Mouse (Mus musculus): ENCODE results near the gene Lrfn4. TPM values are rescaled to one million over a fixed set of nuclear protein-coding genes. Genes with fewer than 3 reads are reported as not detected.
"Not testable (repeated sequence)": the region's sequence is repeated elsewhere in the genome, so short reads cannot be mapped to it uniquely, and the experiment has no call there.

Gene Lrfn4
- total RNA-seq, 1 experiment from 2014 or later, result 4.3 TPM

- ATAC-seq (replicated peaks in 1 of 2; ENCODE audit: insufficient read depth in 1 of 2, low FRiP score in 2 of 2, low TSS enrichment in 1 of 2, low read depth in 1 of 2, poor library complexity in 2 of 2, severe bottlenecking in 2 of 2), result no peak
These were observed 939 bp downstream of the Lrfn4 start for GRCm38 (mm10) chr19:4614305-4615150.

- ATAC-seq (replicated peaks in 1 of 2; ENCODE audit: insufficient read depth in 1 of 2, low FRiP score in 2 of 2, low TSS enrichment in 1 of 2, low read depth in 1 of 2, poor library complexity in 2 of 2, severe bottlenecking in 2 of 2), result no peak
These were observed 1.8 kb downstream of the Lrfn4 start for GRCm38 (mm10) chr19:4613464-4614304.

- no peak for ATAC-seq (replicated peaks in 1 of 2; ENCODE audit: insufficient read depth in 1 of 2, low FRiP score in 2 of 2, low TSS enrichment in 1 of 2, low read depth in 1 of 2, poor library complexity in 2 of 2, severe bottlenecking in 2 of 2)
These were observed 3.1 kb downstream of the Lrfn4 start for GRCm38 (mm10) chr19:4612181-4612961.

- ATAC-seq (replicated peaks in 1 of 2; ENCODE audit: insufficient read depth in 1 of 2, low FRiP score in 2 of 2, low TSS enrichment in 1 of 2, low read depth in 1 of 2, poor library complexity in 2 of 2, severe bottlenecking in 2 of 2), result no peak
These were observed 5.4 kb downstream of the Lrfn4 start for GRCm38 (mm10) chr19:4610109-4610508.

GRCm38 (mm10) chr19:4608511-4608910 lies 7.0 kb downstream of the Lrfn4 start:
- no peak for ATAC-seq (replicated peaks in 1 of 2; ENCODE audit: insufficient read depth in 1 of 2, low FRiP score in 2 of 2, low TSS enrichment in 1 of 2, low read depth in 1 of 2, poor library complexity in 2 of 2, severe bottlenecking in 2 of 2)

- ATAC-seq (replicated peaks in 1 of 2; ENCODE audit: insufficient read depth in 1 of 2, low FRiP score in 2 of 2, low TSS enrichment in 1 of 2, low read depth in 1 of 2, poor library complexity in 2 of 2, severe bottlenecking in 2 of 2), result no peak
These were observed 8.1 kb downstream of the Lrfn4 start for GRCm38 (mm10) chr19:4607406-4607805.

GRCm38 (mm10) chr19:4605654-4606053 lies 9.8 kb downstream of the Lrfn4 start:
- ATAC-seq (replicated peaks in 1 of 2; ENCODE audit: insufficient read depth in 1 of 2, low FRiP score in 2 of 2, low TSS enrichment in 1 of 2, low read depth in 1 of 2, poor library complexity in 2 of 2, severe bottlenecking in 2 of 2), result no peak

GRCm38 (mm10) chr19:4603801-4604723 lies 11.4 kb downstream of the Lrfn4 start:
- ATAC-seq (replicated peaks in 1 of 2; ENCODE audit: insufficient read depth in 1 of 2, low FRiP score in 2 of 2, low TSS enrichment in 1 of 2, low read depth in 1 of 2, poor library complexity in 2 of 2, severe bottlenecking in 2 of 2), result peak; percentile 83 to 95

- ATAC-seq (replicated peaks in 1 of 2; ENCODE audit: insufficient read depth in 1 of 2, low FRiP score in 2 of 2, low TSS enrichment in 1 of 2, low read depth in 1 of 2, poor library complexity in 2 of 2, severe bottlenecking in 2 of 2), result no peak
These were observed 13.0 kb downstream of the Lrfn4 start for GRCm38 (mm10) chr19:4602459-4602858.

GRCm38 (mm10) chr19:4596071-4596470 lies 19.4 kb downstream of the Lrfn4 start:
- no peak for ATAC-seq (replicated peaks in 1 of 2; ENCODE audit: insufficient read depth in 1 of 2, low FRiP score in 2 of 2, low TSS enrichment in 1 of 2, low read depth in 1 of 2, poor library complexity in 2 of 2, severe bottlenecking in 2 of 2)

GRCm38 (mm10) chr19:4593792-4594522 lies 21.5 kb downstream of the Lrfn4 start:
- ATAC-seq (replicated peaks in 1 of 2; ENCODE audit: insufficient read depth in 1 of 2, low FRiP score in 2 of 2, low TSS enrichment in 1 of 2, low read depth in 1 of 2, poor library complexity in 2 of 2, severe bottlenecking in 2 of 2), result no peak

GRCm38 (mm10) chr19:4590025-4590424 lies 25.4 kb downstream of the Lrfn4 start:
- 0 out of 4 replicates have a peak, but pooled peaks have one; percentile 12 to 25 for ATAC-seq (replicated peaks in 1 of 2; ENCODE audit: insufficient read depth in 1 of 2, low FRiP score in 2 of 2, low TSS enrichment in 1 of 2, low read depth in 1 of 2, poor library complexity in 2 of 2, severe bottlenecking in 2 of 2)

GRCm38 (mm10) chr19:4589081-4589480 lies 26.4 kb downstream of the Lrfn4 start:
- ATAC-seq (replicated peaks in 1 of 2; ENCODE audit: insufficient read depth in 1 of 2, low FRiP score in 2 of 2, low TSS enrichment in 1 of 2, low read depth in 1 of 2, poor library complexity in 2 of 2, severe bottlenecking in 2 of 2), result no peak

- ATAC-seq (replicated peaks in 1 of 2; ENCODE audit: insufficient read depth in 1 of 2, low FRiP score in 2 of 2, low TSS enrichment in 1 of 2, low read depth in 1 of 2, poor library complexity in 2 of 2, severe bottlenecking in 2 of 2), result no peak
These were observed 27.0 kb downstream of the Lrfn4 start for GRCm38 (mm10) chr19:4588430-4588829.

GRCm38 (mm10) chr19:4587426-4587825 lies 28.0 kb downstream of the Lrfn4 start:
- ATAC-seq (replicated peaks in 1 of 2; ENCODE audit: insufficient read depth in 1 of 2, low FRiP score in 2 of 2, low TSS enrichment in 1 of 2, low read depth in 1 of 2, poor library complexity in 2 of 2, severe bottlenecking in 2 of 2), result no peak

- not testable (repeated sequence) for ATAC-seq (replicated peaks in 1 of 2; ENCODE audit: insufficient read depth in 1 of 2, low FRiP score in 2 of 2, low TSS enrichment in 1 of 2, low read depth in 1 of 2, poor library complexity in 2 of 2, severe bottlenecking in 2 of 2)
These were observed 28.7 kb downstream of the Lrfn4 start for GRCm38 (mm10) chr19:4586783-4587182.
